Mouse (Mus musculus) C2C12 (cell line): Measurements from ENCODE around the gene Mgat4a.

ENCODE experiments used
- CEBPB ChIP-seq: IDR thresholded peaks from one replicate; pipeline ENCODE4 v1.6.1; 2011; ENCODE audit warnings: low read depth, mild to moderate bottlenecking, control low read depth, moderate library complexity
- CTCF ChIP-seq: IDR thresholded peaks from one replicate; pipeline ENCODE4 v1.5.1; 2011; ENCODE audit not compliant: control insufficient read depth, insufficient read depth, insufficient read length
- FOSL1 ChIP-seq: IDR thresholded peaks from one replicate; pipeline ENCODE4 v1.8.0; 2011; ENCODE audit warnings: mild to moderate bottlenecking, low read length; ENCODE audit not compliant: poor library complexity, insufficient read depth, severe bottlenecking
- USF1 ChIP-seq: IDR thresholded peaks from one replicate; pipeline ENCODE4 v1.6.1; 2011; ENCODE audit warnings: low read depth, mild to moderate bottlenecking, control low read depth, moderate library complexity

GRCm38 (mm10) chr1:37561955-37562354 is 21.1 kb upstream of the Mgat4a start:
- TF ChIP-seq USF1 (no peak), CEBPB (no peak), CTCF (no peak), FOSL1 (no peak)
